Mouse (Mus musculus) layer of hippocampus, adult 9-11 months (tissue): ENCODE measurements at regions not wholly inside any gene's neighbourhood (a gene's known extent, or its start where the extent isn't known, plus 50 kb on each side); places are given as distances from the start of the nearest gene placed in this dataset.

Experiments used
- DNase-seq: peaks from one replicate; pipeline ENCODE4 v3.0.0; 2022

- DNase-seq, result peak; percentile 6
Observed at GRCm38 (mm10) chr2:74463407-74463806, 115.8 kb downstream of the Lnpk start.

GRCm38 (mm10) chr2:74461211-74461844 lies 117.9 kb downstream of the Lnpk start:
- no peak for DNase-seq

- no peak for DNase-seq
Observed at GRCm38 (mm10) chr2:74454431-74454830, 124.8 kb downstream of the Lnpk start.

GRCm38 (mm10) chr2:74452679-74453078 lies 126.6 kb downstream of the Lnpk start:
- DNase-seq, result no peak

- no peak for DNase-seq
Observed at GRCm38 (mm10) chr2:74451578-74451977, 127.7 kb downstream of the Lnpk start.

GRCm38 (mm10) chr2:74451038-74451437 lies 128.2 kb downstream of the Lnpk start:
- DNase-seq, result no peak

- DNase-seq, result peak; percentile 13
Observed at GRCm38 (mm10) chr2:74450064-74450765, 129.0 kb downstream of the Lnpk start.

GRCm38 (mm10) chr2:74435184-74435911 lies 143.9 kb downstream of the Lnpk start:
- DNase-seq, result no peak

GRCm38 (mm10) chr2:74426746-74427145 lies 152.5 kb downstream of the Lnpk start:
- DNase-seq, result peak; percentile 52

- DNase-seq, result peak; percentile 65
Observed at GRCm38 (mm10) chr2:74424726-74425125, 154.5 kb downstream of the Lnpk start.

- DNase-seq, result peak; percentile 6
Observed at GRCm38 (mm10) chr2:74416097-74416496, 163.1 kb downstream of the Lnpk start.

GRCm38 (mm10) chr2:74414721-74415120 lies 164.5 kb downstream of the Lnpk start:
- DNase-seq, result no peak

- DNase-seq, result peak; percentile 11
Observed at GRCm38 (mm10) chr2:74409856-74410404, 169.3 kb downstream of the Lnpk start.

- no peak for DNase-seq
Observed at GRCm38 (mm10) chr2:74404493-74404892, 174.7 kb downstream of the Lnpk start.

GRCm38 (mm10) chr2:74391064-74391463 lies 188.2 kb downstream of the Lnpk start:
- no peak for DNase-seq

GRCm38 (mm10) chr2:74388078-74388477 lies 191.2 kb downstream of the Lnpk start:
- no peak for DNase-seq

GRCm38 (mm10) chr2:74384918-74385317 lies 194.3 kb downstream of the Lnpk start:
- no peak for DNase-seq

GRCm38 (mm10) chr2:74380574-74381287 lies 198.5 kb downstream of the Lnpk start:
- DNase-seq, result no peak

- no peak for DNase-seq
Observed at GRCm38 (mm10) chr2:74378709-74379108, 200.5 kb downstream of the Lnpk start.

GRCm38 (mm10) chr2:74373938-74374337 lies 205.3 kb downstream of the Lnpk start:
- no peak for DNase-seq

GRCm38 (mm10) chr2:74373056-74373455 lies 206.2 kb downstream of the Lnpk start:
- no peak for DNase-seq

GRCm38 (mm10) chr2:74363255-74363654 lies 216.0 kb downstream of the Lnpk start:
- DNase-seq, result no peak

GRCm38 (mm10) chr2:74354591-74354990 lies 224.6 kb downstream of the Lnpk start:
- DNase-seq, result peak; percentile 78
